Mouse (Mus musculus) erythroid progenitor cell, adult 5-6 weeks (primary cell): Measurements from ENCODE around the gene Eefsec. TPM values are rescaled to one million over a fixed set of nuclear protein-coding genes. Genes with fewer than 3 reads are reported as not detected.

Experiments
- ATAC-seq: replicated peaks from 2 replicates; pipeline ENCODE4 v1.8.0; 2016; ENCODE audit warnings: moderate number of reproducible peaks, mild to moderate bottlenecking, moderate TSS enrichment, inconsistent platforms; ENCODE audit not compliant: poor library complexity, low FRiP score, severe bottlenecking
- total RNA-seq, 2 experiments: library from RNA; stranded (forward) in 1 of 2; stranded (reverse) in 1 of 2; fragments of 150-400 nt in 1 of 2; fragments of 186-747, 209-891 nt in 1 of 2; gene quantifications; 2 replicates each; pipeline versions ENCODE4 v1.2.3 to v1.2.4; 2015 to 2017; ENCODE audit warnings: low replicate concordance in 2 of 2

Eefsec gene
- total RNA-seq, 2 experiments from 2014 or later, result 7.5 to 8.8 TPM

DNA sequence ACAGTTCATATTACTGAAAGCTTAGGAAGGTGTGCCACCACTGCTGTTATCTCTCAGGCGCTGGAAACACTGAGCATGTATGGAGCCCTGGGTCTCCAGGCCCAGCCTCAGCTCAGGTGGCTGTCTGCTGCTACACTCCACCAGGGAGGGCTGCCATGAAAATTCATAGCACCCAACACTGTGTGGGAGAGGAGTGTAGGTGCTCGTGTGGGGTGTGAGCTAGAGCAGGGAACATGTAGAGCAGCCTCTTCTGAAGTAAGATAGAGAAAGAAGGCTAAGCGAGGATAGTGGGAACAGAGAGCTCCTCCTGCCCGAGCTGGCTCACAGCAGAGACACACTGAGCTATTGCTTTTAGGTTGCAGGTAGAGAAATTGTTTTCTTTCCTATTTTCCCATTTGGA, 170.1 kb downstream of the Eefsec start:
- ATAC-seq, result no peak

DNA sequence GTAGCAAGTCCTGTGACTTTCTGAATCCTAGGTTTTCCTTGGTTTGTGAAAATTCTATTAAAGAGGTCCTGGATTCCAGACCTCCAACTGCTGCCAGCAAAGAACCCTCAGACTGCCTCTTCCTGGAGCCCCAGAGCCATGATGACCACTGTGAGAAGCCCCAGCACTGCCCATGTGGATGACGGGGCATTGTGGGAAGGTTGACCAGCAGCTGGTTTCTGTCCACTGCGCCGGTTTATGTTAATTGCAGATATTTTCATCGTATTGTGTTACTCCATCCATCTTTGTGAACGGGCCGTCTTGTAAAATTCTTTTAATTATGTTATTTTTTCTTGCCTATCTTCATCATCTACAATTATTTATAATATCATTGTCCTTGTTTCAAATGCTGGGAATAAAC, 171.7 kb downstream of the Eefsec start:
- no peak for ATAC-seq

DNA sequence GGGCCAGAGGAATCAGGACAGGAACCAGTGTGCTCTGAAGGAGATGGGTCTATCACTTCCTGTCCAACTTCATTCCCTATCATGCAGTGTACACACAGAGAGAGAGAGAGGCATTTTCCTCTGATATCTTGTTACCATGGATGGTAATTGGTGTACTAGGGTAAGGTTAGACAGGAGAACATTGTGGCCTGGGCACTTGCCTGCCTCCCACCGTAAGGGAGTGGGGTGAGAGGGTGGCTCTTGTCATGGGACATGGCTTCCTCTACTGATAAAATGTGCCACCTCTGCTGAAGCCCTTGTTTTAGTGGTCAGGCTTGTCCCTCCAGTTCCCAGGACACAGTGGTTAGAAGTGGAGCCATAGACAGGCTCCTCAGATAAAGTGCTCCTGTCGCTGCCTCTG, 178.4 kb downstream of the Eefsec start:
- ATAC-seq, result no peak

DNA sequence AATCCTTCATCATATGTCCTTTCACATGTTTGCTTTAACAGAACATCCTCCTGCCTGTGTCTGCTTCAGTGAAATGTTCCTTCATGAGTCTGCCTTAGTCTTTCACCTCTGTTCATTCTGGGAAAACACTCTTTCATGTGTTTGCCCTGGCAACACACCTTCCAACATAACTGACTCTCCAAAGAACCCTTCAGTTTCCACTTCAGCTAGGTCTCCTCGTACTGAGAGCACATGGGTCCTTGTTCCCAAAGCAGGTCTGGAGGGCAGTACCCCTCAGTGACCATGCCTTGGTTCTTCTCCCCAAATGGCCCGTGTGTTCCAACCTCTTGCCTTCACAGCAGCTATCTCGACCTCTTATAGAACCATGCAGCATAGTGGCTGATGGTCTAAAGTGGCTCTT, 179.3 kb downstream of the Eefsec start:
- ATAC-seq, result no peak

DNA sequence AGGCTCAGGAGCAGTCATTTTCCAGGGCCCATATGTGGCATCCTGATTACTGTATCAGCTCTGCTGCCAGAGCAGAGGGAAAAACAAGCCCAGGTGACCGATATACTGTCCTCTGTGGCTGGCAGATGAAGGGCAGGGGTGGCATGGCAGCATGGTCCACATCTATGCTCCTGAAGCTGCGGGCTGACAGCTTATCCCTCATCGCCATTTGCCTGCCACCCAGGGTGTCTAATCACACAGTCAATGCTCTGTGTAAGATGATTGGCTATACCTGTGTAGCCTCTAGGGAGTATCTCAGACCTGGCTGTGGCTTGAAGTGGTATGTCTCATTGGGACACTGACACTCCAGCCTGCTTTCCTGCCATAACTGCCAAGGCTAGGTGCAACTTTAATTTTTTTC, 180.3 kb downstream of the Eefsec start:
- ATAC-seq, result peak; percentile 45

DNA sequence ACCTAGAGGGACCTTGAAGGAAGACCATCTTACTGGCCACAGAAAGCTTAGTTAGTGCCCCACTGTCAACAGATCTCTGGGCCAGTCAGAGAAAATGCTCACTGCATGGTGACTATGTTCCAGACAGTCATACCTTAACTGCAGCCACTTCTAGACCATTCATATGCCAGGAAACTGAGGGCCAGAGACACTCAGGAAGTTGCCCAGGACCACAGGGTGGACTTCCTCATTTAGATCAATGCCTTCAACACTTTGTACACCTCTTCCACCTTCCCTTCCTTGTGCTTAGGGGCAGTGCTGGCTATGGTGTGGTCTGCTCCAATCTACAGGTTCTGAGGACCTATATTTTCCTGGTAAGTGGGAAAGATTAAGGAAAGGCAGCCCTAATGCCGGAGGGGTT, 181.0 kb downstream of the Eefsec start:
- no peak for ATAC-seq

DNA sequence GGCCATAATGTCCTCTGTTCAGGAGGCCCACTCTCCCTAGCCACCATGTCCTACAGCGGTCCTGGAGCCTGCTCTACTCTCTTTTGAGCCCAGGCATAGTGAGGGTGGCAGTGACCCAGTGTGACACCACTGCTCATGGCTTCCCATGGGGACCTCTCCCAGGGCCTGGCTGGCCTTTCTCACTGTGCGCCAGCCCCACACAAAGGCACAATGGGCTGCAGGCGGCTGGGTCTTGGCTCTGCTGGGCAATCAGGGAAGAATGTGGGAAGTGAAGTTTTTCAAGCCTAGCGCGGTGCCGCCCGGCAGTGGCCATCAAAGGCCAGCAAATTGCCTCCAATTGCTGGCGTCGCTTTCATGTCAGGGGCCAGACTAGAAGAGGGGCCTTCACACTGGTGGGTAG, 184.2 kb downstream of the Eefsec start:
- no peak for ATAC-seq

DNA sequence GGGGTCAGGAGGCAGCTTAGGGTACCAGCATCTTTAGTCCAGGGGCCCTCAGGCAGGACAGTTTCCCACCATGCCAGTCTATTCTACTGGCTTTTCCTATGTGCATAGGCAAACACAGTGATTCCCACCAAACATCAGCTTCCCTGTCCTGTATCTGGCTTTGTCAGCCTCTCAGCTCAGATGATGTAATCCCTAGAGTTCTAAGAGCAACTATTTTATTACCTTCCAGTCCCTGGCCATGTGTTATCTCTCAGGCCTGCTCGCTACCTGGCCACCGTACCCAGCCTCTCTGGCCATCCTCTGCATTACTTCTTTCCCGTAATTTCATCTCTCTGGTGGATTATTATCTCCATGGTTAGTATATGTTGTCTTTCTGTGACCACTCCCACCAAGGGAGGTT, 185.7 kb downstream of the Eefsec start:
- no peak for ATAC-seq

DNA sequence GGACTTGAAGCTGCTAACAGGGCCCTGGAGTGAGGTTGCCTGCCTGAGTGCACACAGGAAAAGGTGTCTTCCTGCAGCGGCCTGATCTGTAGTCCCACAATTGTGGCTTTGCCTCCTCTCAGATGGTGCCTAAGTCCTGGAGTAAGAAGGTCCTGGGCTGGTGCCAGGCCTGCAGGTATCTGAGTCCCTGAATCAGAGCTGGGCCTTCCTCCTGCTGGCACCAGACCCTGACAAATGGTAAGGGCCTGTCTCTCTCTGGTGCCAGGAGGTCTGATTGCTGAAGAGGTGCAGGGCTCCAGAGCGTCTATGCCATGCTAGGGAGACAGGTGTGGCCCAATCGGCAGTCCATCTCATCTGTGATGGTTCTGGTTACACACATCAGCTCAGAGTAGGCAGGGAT, 186.7 kb downstream of the Eefsec start:
- ATAC-seq, result no peak

DNA sequence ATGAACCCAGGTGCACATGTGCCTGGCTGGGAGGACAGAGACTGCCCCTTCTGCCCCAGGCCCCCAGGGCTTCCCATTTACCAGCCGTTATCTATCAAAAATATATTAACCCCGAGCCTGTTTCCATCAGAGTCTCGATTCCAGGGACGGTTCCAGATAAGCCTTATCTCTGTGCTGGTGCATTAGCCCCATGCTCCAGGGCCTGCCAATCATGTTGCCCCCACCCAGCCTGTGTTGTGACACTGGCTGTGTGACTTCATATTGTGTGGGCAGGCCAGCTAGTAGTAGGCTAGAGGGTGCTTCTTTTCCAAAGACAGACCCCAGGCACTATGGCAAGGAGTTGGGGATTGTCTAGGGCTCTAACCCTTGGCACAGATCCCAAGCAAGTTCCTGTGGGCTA, 190.9 kb downstream of the Eefsec start:
- ATAC-seq, result no peak

DNA sequence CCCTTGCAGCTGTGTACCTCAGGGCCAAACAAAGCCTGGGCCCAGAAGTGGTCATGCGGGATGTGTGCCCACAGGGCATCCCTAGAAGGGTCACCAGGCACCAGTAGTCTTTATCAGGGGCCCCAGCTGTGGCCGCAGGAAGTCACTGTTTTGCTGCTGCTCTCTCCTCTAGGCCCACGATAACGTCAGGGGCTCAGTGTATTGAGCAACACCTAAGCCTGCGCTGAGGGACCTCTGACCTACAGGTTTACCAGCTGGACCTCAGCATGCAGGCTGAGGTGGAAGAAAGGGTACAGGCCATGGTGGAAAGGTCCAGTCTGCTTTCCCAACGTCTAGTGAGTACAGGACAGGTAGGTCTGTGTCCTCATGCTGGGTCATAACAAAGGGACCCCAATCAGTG, 192.3 kb downstream of the Eefsec start:
- 0 out of 2 replicates have a peak, but pooled peaks have one; percentile 15 for ATAC-seq

DNA sequence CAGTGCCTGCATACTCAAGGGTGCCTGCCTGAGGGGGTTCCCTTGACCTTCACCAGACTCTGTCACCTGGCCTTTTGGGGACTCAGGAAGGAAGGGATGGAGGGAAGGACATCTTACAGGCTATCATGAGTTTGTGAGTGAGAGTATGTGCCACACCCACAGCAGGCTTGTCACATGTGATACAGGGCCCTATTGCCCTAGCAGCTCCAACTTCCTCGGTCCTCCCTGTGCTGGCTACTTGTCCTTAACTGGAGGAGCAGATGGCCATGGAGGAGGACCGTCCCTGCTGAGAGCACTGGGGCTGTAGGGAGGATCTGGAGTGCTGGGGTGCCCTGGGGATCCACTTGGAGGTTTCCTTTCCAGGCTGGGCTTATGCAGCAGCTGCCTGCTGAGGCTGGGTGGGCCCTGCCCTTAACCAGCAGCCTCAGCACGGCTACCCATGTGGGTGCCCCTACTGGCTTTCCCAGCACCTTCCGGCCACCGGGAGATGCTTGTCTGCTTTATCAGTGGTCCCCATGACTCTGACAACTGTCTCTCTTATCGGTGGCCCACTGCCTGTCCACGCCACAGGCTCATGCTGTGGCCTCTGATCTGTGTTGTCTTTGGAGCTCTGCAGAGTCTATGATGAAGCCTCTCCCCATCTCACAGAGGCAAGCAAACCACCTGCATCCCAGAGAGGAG, 194.4 kb downstream of the Eefsec start:
- peak; percentile 48; the same call in 1 of the 2 replicates for ATAC-seq

DNA sequence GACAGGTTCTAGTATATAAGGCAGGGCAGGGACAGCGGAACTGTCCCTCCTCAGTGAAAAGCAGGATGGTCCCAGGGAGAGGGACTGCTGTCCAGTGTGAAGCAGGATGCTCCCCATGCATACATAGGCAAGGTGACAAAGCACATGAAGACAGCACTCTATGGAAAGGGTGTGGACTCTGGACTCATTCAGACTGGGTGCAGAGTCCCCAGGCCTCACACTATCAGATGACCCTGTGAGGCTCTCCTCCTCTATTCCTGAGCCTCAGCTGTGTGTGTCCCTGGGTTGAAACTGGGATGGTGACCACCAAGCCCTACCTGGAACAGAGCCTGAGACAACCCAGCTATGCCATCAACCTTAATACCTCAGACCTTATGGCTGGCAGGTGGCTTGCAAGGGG, 194.9 kb downstream of the Eefsec start:
- ATAC-seq, result no peak

DNA sequence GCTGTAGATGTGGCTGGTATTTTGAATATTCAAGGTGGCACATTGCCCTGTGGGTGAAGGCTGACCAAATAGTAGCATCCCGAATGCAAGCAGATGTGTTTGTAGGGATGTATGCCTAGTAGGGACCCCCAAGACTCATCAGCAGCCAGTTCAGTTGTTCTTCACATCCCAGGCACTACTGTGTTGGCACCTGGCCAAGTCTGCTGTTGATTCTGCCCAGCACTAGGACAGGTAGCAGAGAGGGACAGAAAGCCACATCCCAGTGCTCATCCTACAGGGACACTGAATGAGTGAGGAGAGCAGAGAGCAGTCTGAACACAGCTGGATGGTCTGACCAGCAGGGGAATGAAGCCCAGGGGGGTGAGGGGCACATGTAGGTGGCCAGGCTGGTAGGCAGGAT, 197.1 kb downstream of the Eefsec start:
- no peak for ATAC-seq

DNA sequence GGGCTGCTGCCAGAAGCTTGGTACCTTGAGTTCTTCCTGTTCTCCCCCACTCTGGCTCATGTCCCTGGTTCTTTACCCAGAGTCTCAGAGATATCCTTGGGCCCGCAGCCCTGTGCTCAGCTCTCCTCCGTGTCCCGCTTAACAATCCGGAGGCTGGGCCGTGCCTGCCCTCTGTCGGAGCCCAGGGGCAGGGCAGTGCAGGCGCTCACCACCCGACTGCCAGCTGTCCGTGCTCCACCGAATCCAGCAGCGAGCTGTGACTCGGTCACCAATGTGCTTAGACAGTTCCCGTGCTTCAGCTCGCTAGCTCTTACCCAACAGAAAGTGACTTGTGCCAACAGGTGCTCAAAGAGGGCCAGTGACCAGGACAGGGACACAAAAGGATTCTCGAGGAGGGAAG, 203.7 kb downstream of the Eefsec start:
- peak; percentile 74 for ATAC-seq

DNA sequence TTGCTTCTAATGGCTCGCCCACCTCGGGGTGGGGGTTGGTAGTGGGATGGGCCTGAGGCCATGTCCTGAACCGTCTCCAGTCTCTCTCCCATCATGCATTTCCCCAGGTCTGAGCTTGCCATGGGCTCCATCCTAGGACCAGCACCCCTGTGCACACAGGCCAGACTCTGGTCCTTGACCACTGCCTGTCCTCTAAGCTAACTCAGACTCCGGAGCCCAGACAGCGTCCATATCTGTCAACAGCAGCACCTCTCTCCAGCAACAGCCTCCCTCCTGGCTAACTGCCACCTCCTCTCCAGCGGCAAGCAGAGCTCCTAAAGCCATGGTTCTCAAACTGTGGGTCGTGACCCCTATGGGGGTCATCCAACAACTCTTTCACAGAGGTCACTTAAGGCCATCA, 209.8 kb downstream of the Eefsec start:
- ATAC-seq, result no peak

DNA sequence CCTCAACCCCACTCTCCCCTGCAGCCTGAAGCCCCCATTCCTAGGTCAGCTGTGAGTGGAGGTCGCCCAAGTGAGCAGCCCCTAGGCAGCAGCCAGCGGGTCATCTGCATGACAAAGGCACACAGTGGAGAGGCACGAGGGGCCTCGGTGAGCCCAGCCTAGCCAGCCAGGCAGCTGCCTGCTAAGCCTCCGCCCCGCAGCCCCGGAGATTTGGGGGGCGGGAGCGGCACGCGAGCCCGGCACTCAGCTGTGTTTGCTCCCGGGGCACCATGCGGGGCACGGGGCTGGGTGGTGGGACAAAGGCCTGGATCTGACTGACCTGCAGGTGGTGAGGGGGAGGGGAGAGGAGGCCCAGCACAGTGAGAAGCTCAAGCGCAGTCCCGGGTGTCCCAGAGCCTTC, 210.4 kb downstream of the Eefsec start:
- no peak for ATAC-seq

DNA sequence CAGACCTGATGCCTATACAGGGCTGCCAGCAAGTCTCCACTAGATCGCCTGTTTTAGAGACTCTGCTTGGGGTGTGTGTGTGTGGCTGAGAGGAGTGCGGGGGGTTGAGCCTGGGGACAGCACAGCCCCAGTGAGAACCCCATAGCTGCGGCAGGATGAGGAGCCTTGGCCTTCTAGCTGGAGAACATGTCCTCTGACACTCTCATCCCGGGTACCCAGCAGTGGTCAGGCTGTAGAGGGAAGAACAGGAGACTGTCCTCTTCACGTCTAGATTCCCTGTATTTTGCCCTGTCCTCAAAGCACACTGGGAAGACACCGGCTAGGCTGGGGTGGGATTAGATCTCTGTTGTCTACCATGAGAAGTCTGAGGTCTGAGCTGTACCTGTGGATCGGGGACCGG, 210.9 kb downstream of the Eefsec start:
- no peak for ATAC-seq

DNA sequence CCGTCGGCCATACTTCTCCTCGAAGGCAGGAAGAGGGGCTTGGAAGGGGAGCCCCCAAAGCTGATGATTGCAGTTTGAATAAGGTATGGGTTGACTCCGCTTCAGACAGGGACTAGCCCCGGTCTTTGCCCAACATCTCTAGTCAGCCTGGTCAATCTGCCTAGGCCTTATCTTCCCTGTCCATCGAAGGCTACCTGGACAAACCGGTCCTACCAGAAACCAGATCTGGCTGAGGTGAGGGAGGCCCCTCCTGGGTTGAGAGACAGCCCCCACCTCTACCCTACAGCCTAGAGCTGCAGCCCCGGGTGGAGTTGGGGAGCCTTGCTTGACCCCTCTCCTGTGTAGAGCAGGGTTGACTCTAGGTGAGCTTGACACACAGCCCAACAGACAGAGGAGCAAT, 212.3 kb downstream of the Eefsec start:
- no peak for ATAC-seq

DNA sequence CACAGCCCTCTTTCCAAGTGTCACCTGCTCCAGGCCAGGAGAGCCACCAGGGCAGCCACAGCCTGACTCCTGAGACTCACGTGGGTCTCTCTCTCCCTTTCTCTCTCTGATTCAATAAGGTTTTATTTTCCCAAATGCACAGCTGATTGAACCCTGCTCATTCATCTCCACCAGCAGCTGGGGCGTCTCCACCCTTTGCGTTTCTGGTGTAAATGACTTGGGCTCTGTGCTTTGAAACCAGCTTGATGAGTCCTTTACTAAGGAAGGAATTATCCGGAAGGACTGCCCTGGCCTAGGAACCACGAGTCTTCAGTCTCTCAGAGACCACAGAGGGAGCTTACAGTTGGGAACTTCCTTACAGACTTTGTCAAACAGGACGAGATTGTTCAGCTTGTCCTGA, 214.1 kb downstream of the Eefsec start:
- ATAC-seq, result no peak

DNA sequence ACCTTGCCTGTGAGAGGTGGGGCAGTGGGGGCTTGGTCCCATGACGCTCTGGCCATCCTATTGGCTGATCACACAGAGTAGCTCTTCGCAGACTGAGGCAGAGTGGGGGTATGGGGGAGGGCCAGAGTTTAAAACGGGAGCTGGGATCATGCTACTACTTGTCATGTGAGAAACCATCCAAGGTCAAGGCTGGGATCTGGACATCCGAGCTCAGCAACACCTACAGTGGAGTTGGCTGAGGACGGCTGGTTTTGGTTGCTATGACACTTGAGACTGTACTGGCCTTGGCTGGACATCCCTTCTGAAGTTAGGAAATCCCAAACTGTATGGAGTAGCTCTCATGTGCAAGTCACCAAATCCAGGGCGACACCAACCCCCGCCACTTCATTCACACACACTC, 214.5 kb downstream of the Eefsec start:
- ATAC-seq, result no peak

DNA sequence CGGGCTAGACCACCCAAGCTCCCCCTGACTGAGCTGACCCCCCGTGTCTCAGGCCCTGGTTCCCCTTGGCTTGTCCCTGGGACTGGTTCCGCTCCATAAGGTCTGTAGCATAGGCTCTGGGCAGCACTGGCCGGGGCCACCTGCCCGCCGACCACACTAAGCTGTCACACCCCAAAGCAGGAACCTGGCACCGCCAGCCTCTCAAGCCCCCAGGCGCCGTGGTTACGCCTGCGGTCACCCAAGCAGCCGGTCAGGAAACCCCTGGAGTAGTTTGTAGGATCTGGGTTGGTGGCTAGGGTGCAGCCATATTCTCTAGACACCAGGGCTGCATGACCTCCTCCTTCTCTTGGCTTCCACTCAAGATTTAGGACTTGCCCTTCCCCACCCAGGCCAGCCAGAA, 217.1 kb downstream of the Eefsec start:
- no peak for ATAC-seq
